Mouse (Mus musculus): ENCODE data around the gene Il15ra. TPM values are rescaled to one million over a fixed set of nuclear protein-coding genes. Genes with fewer than 3 reads are reported as not detected.

Il15ra gene
- total RNA-seq (2015; ENCODE audit: low replicate concordance) = 7.2 TPM in 1 of 2 replicates, not detected in the other
- total RNA-seq (2017; ENCODE audit: low replicate concordance) = 8.1 and 38.3 TPM in 2 replicates

DNA sequence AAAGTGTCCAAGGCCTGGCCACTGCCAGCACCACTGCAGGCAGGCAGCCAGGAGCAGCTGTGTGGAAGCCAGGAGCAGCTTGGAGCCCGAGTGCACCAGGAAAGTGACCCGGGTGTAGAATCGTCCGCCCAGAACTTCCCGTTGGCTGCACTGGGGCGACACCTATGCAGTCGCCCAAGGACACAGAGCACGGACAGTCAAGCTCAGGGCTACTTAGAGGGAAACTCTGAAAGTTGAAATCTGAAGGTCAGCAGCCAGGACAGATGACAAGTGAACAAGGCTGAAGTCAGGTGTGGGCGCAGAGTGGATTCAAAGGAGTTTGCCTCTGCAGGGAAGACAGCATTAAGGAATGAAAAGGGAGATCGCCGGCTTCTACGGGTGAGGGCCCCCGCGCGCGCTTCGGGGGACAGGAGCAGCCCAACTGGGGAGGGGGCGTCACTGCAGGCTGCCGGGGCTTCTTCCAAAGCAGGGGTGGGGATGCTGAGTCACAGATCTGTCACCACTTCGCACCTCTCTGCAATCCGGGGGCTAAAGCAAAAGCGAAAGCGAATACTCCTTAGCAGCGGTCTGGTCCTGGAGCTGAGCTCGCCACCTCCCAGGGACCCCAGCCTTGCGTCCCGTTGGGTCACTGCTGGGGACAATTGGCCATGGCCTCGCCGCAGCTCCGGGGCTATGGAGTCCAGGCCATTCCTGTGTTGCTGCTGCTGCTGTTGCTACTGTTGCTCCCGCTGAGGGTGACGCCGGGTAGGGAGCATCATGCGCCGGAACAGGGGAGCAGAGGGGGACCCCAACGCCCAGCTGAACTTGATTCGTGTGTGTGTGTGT is at the start of gene Il15ra:
Il15ra (plus strand) TSS at position 90 of the 825 bp plus-strand sequence.
- ATAC-seq (replicated peaks; ENCODE audit: low FRiP score, poor library complexity, severe bottlenecking) = peak; percentile 59

DNA sequence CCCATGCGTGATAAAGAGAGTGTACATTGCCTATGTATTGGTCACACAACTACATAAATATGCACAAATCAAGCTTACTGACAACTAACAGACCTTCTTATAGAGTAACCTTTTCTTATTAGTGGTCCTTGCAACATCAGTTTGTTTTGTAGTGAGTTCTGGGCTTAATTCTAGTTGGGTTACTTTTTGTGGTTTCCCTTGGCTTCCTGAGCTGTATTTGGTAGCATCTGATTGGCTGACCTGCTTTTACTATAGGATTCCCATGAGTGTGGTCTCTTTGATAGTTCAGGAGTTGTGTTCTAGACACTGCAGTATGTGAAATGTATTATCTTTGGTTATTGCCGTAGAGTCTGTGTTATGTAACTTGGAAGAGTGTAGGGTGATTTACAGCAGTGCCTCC is 47.5 kb upstream of the Il15ra start:
- ATAC-seq (replicated peaks; ENCODE audit: low FRiP score, poor library complexity, severe bottlenecking) = no peak

DNA sequence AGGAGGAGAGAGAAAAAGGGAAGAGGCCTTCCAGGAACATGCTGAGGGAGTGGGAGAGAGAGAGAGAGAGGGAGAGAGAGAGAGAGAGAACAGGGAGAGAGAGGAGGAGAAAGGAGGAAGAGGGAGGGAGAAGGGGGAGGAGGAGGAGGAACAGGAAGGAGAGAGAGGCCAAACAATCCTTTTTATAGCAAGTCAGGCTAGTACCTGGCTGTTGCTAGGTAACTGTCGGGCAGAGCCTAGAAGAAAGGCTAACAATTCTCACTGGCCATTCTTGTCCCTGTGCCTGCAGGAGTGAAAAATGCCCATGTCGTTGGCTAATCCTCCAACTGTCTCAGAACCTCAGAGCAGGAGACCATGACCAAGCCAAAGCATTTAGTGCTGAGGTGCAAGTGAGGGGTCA is 45.8 kb upstream of the Il15ra start:
- ATAC-seq (replicated peaks; ENCODE audit: low FRiP score, poor library complexity, severe bottlenecking) = no peak

DNA sequence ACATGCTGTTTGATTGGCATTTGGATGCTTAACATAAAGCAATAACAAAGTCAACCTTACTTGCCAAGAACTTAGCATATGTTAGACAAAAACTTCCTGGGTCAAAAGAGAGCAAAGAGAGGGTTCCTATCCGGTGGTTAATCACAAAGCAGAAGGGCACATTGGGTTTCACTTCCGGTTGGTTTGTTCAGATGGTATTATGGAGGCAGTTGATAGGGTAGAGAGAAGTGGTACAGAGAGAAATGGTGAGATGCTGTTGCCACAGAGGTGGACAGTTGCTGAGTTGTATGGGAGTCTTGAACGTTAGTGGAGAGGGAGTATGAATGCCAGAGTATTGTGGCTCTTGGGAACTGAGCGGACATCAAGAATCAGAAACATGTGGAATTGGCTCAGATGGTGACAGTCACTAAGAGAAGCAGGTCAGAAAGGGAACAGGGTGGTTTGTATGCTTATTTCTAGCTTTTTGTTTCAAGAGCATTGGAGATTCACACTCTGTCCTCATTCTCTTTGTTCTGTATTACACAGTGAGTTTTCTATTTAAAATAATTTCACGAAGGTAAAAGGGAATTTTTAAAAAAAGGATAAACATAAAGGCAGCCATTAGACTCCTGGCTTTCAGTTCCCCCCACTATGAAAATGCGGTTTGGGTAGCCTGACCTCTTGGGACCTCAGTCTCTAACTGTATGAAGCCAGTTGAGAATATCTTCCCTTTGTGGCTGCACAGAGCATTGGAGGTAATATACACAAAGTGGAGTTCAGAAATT is 42.8 kb upstream of the Il15ra start:
- ATAC-seq (replicated peaks; ENCODE audit: low FRiP score, poor library complexity, severe bottlenecking) = no peak

DNA sequence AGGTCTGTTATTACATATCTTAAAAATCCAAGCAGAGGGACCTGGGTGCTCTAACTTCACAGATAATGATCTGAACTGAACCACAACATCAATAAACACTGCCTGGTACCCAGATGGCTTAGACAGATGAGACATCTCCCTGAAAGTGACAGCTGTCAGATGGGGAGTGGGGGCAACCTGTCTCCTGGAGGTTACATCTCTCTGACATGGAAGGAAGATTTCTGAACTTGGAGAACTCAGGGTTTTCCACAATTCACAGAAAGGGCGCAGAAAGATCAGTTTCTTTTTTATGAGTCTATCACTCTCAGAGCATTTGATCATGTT is 42.2 kb upstream of the Il15ra start:
- ATAC-seq (replicated peaks; ENCODE audit: low FRiP score, poor library complexity, severe bottlenecking) = no peak

DNA sequence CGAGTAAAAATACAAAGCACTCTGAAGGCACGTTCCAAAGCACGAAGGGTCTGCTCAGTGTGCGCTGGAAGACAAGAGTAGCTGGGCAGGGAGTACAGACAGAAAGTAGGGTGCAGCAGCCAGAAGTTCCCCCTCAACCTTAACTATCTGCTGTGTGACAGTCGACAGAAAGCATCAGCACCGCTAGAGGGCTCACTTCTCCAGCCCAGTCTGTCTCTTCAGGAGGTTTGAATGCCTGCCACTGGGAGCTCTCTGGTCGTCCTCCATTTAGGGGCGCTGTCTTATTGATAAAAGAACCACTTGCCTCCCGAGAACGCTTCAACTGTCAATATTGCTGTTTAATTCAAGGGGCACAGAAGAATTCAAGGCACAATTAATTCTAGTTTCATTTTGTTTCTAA is 41.1 kb upstream of the Il15ra start:
- ATAC-seq (replicated peaks; ENCODE audit: low FRiP score, poor library complexity, severe bottlenecking) = peak; percentile 61; the same call in 1 of the 2 replicates

DNA sequence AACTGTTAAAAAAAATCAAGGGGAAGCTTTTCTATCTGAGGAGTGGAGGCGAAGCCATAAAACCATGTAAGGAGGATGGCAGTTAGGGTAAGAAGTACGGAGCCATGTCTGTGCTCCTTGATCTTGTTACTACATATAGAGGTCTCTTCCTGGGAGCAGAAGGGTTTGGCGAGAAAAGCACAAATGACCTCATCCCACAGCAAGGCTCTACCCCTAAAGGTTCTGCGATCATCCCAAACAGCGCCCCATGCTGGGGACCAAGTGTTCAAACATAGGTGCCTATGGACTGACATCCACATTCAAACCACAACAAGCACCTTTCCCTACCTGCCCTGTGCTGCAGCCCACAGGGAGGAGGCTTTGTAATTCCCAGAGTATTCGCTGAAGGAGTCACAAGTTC is 40.7 kb upstream of the Il15ra start:
- peak; percentile 49; the same call in 1 of the 2 replicates for ATAC-seq (replicated peaks; ENCODE audit: low FRiP score, poor library complexity, severe bottlenecking)

DNA sequence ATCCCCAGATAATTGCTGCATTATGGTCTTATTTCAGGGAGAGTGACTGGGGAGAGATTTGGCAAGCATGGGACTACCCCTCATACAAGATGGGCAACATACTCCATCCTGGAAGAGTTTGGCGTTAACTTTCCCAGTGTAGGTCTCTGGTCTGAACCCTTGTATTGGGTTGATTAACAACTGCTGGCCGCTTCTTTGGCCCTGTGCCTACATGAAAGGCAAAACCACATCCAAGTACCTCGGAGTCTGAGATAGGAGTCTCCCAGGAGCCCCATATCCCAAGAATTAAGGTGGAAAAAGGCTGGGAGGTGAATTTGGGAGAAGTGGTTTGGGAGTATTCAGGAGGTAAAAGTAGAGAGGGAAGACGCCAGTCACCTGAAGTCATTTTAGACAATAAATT is 40.3 kb upstream of the Il15ra start:
- no peak for ATAC-seq (replicated peaks; ENCODE audit: low FRiP score, poor library complexity, severe bottlenecking)

DNA sequence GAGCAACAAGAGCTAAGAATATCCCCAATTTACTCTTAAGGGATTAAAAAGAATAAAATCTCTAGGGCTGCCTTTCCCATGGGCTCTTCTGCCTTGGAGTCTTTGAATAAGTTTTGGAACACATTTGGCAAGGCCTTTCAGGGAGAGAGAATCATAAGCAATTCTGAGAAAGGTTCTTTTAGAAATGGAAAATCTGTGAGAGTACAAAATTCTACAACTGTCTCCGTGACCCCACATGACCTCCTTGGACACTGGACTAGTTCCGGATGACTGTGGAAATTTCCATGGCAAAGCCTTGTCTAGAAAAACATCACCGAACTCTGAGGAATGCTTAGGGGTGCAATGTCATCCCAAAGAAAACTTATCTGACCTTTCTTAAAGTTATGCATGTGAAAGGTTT is 39.8 kb upstream of the Il15ra start:
- no peak for ATAC-seq (replicated peaks; ENCODE audit: low FRiP score, poor library complexity, severe bottlenecking)

DNA sequence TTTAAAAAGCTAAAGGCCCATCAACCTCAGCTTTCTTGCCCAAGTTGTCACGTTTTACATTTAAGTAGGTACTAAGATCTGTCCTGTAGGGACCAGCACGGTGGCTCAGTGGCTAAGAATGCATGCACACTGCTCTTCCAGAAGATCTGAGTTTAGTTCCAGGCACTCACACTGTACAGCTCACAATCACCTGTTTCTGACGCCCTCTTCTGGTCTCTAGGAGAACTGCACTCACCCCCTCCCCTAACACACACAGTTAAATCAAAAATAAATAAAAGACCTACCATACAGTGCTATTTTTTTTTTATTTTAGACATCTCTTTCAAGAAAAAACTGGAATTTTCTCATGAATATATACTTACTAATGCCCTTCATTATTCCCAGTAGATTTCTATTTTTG is 32.9 kb upstream of the Il15ra start:
- no peak for ATAC-seq (replicated peaks; ENCODE audit: low FRiP score, poor library complexity, severe bottlenecking)

DNA sequence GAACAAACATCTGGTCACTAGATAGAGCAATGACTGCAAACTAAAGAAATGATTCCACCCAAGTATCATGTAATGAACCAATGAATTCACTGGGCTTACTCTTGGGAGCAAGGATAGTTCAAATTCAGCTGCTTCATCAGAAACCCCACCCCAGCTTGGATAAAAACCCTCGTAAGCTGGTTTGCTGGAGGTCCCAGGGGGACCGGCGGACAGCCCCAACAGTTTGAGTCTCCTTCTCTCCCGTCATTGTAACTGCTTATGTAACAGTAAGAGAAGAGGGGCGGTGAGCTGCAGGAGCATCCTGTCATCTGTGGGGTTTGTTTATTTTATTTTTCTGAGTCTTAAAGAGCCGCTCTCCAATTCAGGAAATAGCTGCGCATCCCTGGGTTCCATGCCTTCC is 25.5 kb upstream of the Il15ra start:
- no peak for ATAC-seq (replicated peaks; ENCODE audit: low FRiP score, poor library complexity, severe bottlenecking)

DNA sequence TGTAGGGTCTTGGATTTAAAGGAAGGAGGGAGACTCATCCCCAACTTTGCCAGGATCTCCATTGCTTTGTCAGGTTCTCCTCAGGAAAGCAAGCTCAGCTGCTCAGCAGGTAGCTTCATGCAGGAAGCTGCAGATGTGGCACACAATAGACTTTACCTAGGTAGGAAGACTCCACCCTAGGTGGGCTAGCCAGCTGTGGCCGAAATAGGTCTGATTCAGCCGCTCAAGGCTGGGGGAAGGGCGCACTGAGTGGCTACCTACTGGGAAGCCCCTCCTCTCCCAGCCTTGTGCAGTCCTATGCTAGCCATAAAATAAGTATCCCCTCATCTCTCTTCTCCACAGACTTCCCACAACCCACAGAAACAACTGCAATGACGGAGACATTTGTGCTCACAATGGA is 22.4 kb upstream of the Il15ra start:
- no peak for ATAC-seq (replicated peaks; ENCODE audit: low FRiP score, poor library complexity, severe bottlenecking)

DNA sequence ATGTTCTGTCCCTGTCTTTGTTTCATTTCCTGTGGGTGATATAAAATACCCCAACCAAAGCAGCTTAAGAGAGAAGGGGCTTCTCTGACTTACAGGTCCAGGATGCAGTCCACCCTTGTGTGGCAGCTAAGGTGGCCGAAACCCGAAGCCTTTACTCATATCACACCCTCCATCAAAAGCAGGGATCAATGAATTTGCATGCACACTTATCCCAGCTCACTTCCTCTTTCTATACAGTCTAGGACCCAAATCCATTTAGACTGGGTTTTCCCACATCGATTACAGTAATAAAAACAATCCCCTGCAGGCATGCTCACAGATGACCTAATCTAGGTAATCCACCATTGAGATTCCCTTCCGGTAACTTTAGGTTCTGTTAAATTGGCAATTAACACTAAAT is 18.6 kb upstream of the Il15ra start:
- no peak for ATAC-seq (replicated peaks; ENCODE audit: low FRiP score, poor library complexity, severe bottlenecking)

DNA sequence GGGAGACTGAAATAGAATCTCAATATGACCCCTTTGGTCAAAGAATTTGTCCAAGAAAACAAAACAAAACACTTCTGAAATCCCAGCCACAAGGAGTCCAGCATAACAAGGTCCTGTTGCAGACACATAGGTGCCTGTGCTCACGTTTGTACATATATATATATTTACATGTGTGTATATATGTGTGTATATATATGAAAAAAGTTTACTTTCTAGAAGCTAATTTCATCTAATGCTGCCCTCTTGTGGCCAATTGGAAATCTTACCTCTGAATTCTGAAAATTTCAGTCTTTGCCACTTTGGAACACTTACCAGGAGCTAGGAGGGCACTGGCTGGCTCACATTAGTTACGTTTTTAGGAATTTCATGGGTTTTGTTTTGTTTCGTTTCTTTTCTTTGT is 17.7 kb upstream of the Il15ra start:
- no peak for ATAC-seq (replicated peaks; ENCODE audit: low FRiP score, poor library complexity, severe bottlenecking)

DNA sequence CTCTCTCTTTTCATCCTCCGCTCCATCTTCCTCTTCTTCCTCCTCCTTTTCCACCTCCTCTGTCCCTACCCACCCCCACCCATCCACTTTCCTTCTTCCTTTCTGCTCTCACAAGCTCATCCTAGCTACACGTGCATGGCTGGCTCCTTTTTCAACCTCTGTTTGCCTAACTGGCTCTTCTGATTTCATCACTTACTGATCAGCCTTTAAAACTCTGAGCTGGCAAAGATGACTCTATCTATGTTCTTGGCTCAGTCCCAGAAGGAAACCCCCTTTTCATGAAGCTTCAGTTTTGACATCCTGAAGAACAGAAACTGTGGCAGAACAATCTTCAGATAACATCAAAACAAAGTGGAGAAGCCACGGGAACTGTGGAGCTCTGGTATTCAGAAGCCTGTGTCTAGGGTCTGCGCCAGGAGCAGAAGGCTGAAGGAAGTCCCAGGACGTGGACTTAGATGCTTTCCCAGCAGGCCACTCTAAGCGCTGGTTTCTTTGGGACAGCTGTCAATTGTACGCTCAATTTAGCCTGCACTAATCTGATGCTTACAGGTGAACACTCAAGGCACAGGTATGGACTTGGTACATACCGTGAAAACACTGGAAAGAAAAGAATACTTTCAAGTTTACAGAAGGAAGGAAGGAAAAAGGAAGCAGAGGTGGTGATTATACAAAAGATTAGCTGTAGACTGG is 14.7 kb upstream of the Il15ra start:
- no peak for ATAC-seq (replicated peaks; ENCODE audit: low FRiP score, poor library complexity, severe bottlenecking)

DNA sequence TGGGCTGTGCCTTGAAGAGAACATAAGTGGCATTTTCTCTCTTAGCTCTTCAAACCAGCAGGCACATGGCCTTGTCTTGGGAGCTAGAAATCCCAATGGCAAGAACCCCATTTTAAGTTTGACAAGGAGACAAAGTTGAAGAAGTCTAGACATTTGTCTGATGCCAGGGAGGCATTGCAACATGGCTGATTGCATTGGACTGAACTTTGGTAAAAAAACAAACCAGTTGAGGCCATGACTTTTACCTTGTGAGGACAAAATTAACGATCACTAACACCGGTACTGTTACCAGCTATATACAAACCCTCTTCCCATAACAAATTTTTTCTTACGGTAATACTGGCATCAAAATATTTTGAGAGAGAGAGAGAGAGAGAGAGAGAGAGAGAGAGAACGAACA is 11.7 kb upstream of the Il15ra start:
- no peak for ATAC-seq (replicated peaks; ENCODE audit: low FRiP score, poor library complexity, severe bottlenecking)

DNA sequence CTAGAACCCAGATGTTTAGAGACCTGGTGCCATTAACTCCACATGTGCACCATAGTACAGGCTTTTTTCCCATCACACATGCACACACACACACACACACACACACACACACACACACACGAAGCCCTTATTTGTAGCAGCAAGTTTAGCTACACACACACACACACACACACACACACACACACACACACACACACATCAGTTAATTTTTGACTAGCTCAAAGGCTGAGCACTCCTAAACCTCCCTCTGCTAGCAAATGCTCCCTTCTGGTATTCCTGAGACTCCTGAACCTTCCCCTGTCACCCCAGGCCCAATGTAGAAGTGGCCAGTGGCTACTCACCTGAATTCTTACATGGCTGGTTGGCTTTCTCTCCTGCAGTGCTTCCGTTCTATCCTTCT is 11.0 kb upstream of the Il15ra start:
- ATAC-seq (replicated peaks; ENCODE audit: low FRiP score, poor library complexity, severe bottlenecking) = no peak

DNA sequence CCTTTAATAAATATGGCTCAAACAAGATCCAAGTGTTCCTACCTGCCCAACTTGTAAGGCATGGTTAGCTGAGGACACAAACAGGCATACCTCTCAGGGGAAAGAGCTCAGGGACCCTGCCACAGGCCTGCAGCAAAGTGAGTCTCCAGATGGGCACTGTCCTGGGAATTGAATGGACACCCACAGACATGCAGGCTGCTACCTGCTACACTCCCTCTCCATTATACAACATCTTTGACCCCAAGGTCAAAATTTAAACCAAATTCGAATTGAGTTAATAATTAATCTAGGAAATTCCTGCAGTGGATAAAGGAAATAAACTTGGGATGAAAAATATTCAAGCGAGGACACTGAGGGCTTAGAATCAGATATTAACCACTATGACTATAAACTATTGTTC is 9.2 kb upstream of the Il15ra start:
- no peak for ATAC-seq (replicated peaks; ENCODE audit: low FRiP score, poor library complexity, severe bottlenecking)

DNA sequence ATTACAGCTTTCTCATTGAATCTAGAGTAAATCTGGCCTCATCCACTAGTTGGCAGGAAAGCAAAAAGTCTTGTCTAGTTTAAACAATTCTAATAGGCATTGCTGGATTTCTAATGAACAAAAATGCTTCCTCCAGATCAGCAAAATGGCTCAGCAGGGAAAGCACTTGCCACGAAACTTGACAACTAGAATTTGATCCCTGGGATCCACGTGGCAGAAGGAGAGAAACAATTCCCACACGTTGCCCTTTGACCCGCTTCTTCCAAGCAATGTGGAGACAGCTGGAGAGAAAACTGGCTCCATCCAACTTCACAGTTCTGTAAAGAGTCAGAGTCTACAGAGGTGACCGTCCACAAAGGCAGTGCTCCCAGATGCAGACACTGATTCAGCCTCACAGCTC is 6.1 kb upstream of the Il15ra start:
- ATAC-seq (replicated peaks; ENCODE audit: low FRiP score, poor library complexity, severe bottlenecking) = no peak

DNA sequence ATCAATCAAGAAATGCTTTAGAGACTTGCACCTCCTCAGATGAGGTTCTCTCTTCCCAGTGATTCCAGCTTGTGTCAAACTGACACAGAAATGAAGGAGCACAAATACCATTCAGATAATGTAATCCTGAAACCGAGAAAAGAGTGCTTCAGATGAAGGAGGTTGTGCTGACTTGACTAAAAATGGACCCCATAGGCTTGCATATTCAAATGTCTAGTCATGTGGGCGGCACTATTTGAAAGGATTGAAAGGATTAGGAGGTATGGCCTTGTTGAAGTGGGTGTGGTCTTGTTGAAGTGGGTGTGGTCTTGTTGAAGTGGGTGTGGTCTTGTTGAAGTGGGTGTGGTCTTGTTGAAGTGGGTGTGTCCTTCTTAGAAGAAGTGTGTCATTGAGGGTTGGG is 5.2 kb upstream of the Il15ra start:
- no peak for ATAC-seq (replicated peaks; ENCODE audit: low FRiP score, poor library complexity, severe bottlenecking)
